Comparison of ENCODE assay signal across 24 mouse cellular contexts in the genomic region with DNA sequence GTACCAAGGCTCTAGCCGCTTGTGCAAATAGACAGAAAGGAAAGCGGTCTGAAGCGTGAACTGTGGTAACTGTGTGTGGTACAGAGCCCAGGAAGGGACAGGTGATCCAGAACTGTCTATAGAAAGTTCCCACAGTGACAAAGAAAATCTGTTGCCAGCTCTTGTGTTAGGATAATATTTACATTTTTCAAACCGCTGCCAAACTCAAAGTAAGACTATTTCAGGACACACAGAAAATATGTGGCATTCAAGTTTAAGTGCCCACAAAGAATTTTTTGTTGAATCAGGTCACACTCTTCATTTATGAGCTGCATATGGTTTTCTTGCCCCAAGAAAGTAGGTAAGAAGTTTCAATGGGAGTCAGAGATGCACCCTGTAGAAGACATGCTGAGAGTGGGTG. TPM values are rescaled to one million over a fixed set of nuclear protein-coding genes. Genes with fewer than 3 reads are reported as not detected.
DNase-seq lines count a peak whose midpoint lies in the region; ATAC-seq and TF ChIP-seq lines count a peak whose summit lies in the region.
"Had no signal": no experiment of that assay in that cellular context is flagged by ENCODE, and none has a peak within 500 bp of the region (broad histone marks: within the 10 kb centered on the region; RNA-seq: fewer than 3 reads in every experiment).

No protein-coding gene starts in this region.

- TF ChIP-seq CTCF in lung, embryonic 14.5 days (IDR thresholded peaks at IDR 0.05; ENCODE audit: low read depth): no peak
- TF ChIP-seq CTCF in lung, adult 2 months (IDR thresholded peaks at IDR 0.05; ENCODE audit: insufficient read depth, low read length): no peak

- H3K9me3 ChIP-seq in lung, embryonic 14.5 days (ENCODE audit: low read depth, low read length): no peaks in the 10 kb centered on the region
- no peaks in the 10 kb centered on the region for H3K9me3 ChIP-seq in lung, embryonic 16.5 days (ENCODE audit: control insufficient read depth, low read length)
- H3K9me3 ChIP-seq: embryonic facial prominence, embryonic 13.5 days; embryonic facial prominence, embryonic 15.5 days; forebrain, embryonic 10.5 days; forebrain, embryonic 12.5 days had no signal

- ATAC-seq in lung, embryonic 14.5 days (ENCODE audit: insufficient read depth): peak; percentile 47; the same call in 1 of the 2 replicates
- ATAC-seq in lung, embryonic 16.5 days (ENCODE audit: low read depth): peak; percentile 71
- ATAC-seq: forebrain, embryonic 14.5 days; forebrain, embryonic 16.5 days had no signal

- H3K4me2 ChIP-seq in lung, embryonic 14.5 days: no peak overlapping the region
- no peak overlapping the region for H3K4me2 ChIP-seq in lung, embryonic 16.5 days (ENCODE audit: low read depth, low read length)
- H3K4me2 ChIP-seq: embryonic facial prominence, embryonic 13.5 days; embryonic facial prominence, embryonic 15.5 days; forebrain, embryonic 12.5 days had no signal

- H3K36me3 ChIP-seq in lung, embryonic 14.5 days (ENCODE audit: insufficient read depth): no peaks in the 10 kb centered on the region
- no peaks in the 10 kb centered on the region for H3K36me3 ChIP-seq in lung, embryonic 16.5 days (ENCODE audit: control insufficient read depth, insufficient read depth, low read length)
- H3K36me3 ChIP-seq: embryonic facial prominence, embryonic 13.5 days; embryonic facial prominence, embryonic 15.5 days; forebrain, embryonic 10.5 days; forebrain, embryonic 12.5 days had no signal

- WGBS in lung, embryonic 14.5 days: 65% methylated on average over 4 of the region's 4 CpGs
- 63% methylated on average over 4 of the region's 4 CpGs for WGBS in lung, adult 2 months
- WGBS in lung, embryonic 16.5 days: 52% methylated on average over 4 of the region's 4 CpGs

- no peak overlapping the region for H3K9ac ChIP-seq in lung, embryonic 14.5 days
- H3K9ac ChIP-seq in lung, embryonic 16.5 days (ENCODE audit: low read length): no peak overlapping the region
- H3K9ac ChIP-seq: embryonic facial prominence, embryonic 13.5 days; embryonic facial prominence, embryonic 15.5 days; forebrain, embryonic 12.5 days had no signal

- H3K4me3 ChIP-seq in lung, embryonic 14.5 days (ENCODE audit: low read depth, low read length): no peak overlapping the region
- H3K4me3 ChIP-seq in lung, adult 2 months (replicated peaks; ENCODE audit: extremely low read depth, low read depth, low read length): no peak overlapping the region
- no peak overlapping the region for H3K4me3 ChIP-seq in lung, embryonic 16.5 days (ENCODE audit: low read length)
- H3K4me3 ChIP-seq: embryonic facial prominence, embryonic 13.5 days; embryonic facial prominence, embryonic 15.5 days; erythroblast, embryonic 14.5 days; forebrain, embryonic 10.5 days; forebrain, embryonic 12.5 days had no signal

- DNase-seq in lung, embryonic 14.5 days: peak; percentile 42
- DNase-seq in lung, adult 2 months: no peak
- no peak for DNase-seq in lung, postnatal 10 days
- DNase-seq: adrenal gland, adult 2 months; adrenal gland, postnatal 10 days; adrenal gland, postnatal 25 days; cerebellum, adult 11 months; cerebellum, adult 18-20 months; cerebellum, adult 8-10 months; cerebellum, adult 9-11 months; cerebellum, postnatal 14 days; cerebellum, postnatal 36 days; embryo, embryonic 11 days had no signal

- no peaks in the 10 kb centered on the region for H3K4me1 ChIP-seq in lung, embryonic 14.5 days (ENCODE audit: insufficient read depth)
- no peaks in the 10 kb centered on the region for H3K4me1 ChIP-seq in lung, adult 2 months (ENCODE audit: control insufficient read depth, insufficient read depth, low read length)
- H3K4me1 ChIP-seq in lung, embryonic 16.5 days (replicated peaks; ENCODE audit: control insufficient read depth, insufficient read depth, low read length): peaks cover 5% of the 10 kb centered on the region; the same call in 1 of the 2 replicates
- H3K4me1 ChIP-seq: embryonic facial prominence, embryonic 13.5 days; embryonic facial prominence, embryonic 15.5 days; forebrain, embryonic 10.5 days; forebrain, embryonic 12.5 days had no signal

- no peak for TF ChIP-seq POLR2A in lung, adult 2 months (IDR thresholded peaks at IDR 0.05; ENCODE audit: borderline replicate concordance, extremely low read depth, low read depth, low read length)

- H3K27ac ChIP-seq in lung, embryonic 14.5 days (ENCODE audit: low read depth): no peak overlapping the region
- H3K27ac ChIP-seq in lung, embryonic 16.5 days (ENCODE audit: low read length): peak overlapping the region; percentile 88
- H3K27ac ChIP-seq: embryonic facial prominence, embryonic 13.5 days; embryonic facial prominence, embryonic 15.5 days; forebrain, embryonic 10.5 days; forebrain, embryonic 12.5 days had no signal

- H3K27me3 ChIP-seq in lung, embryonic 14.5 days (ENCODE audit: insufficient read depth, low read length): no peaks in the 10 kb centered on the region
- no peaks in the 10 kb centered on the region for H3K27me3 ChIP-seq in lung, embryonic 16.5 days (ENCODE audit: control insufficient read depth, insufficient read depth, low read depth, low read length)
- H3K27me3 ChIP-seq: embryonic facial prominence, embryonic 13.5 days; embryonic facial prominence, embryonic 15.5 days; forebrain, embryonic 12.5 days had no signal

RNA-seq across cellular contexts. Expression of gene Gcm1, which starts 18.8 kb away (rescaled TPM):
- polyA plus RNA-seq in lung, embryonic 14.5 days (2014; fragmentation: Nextera tagmentation; extraction: Ambion mirVana): 0.38 and 0.47 TPM in 2 replicates
- not detected in 2 replicates for polyA plus RNA-seq in lung, adult 2 months (2012; rRNA removed)
- polyA plus RNA-seq in lung, embryonic 16.5 days (2015; fragmentation: Nextera tagmentation; extraction: Ambion mirVana): 0.39 and 0.41 TPM in 2 replicates
- polyA plus RNA-seq: adrenal gland, adult 2 months; brain, embryonic 14.5 days; C2C12; embryonic facial prominence, embryonic 11.5 days; embryonic facial prominence, embryonic 15.5 days; erythroblast, embryonic 14.5 days; forebrain, embryonic 10.5 days; forebrain, embryonic 12.5 days; forebrain, embryonic 14.5 days; forebrain, embryonic 16.5 days had no signal
